Mouse (Mus musculus) cerebellum, adult 2 months (tissue): ENCODE data around the gene Kcna3. TPM values are rescaled to one million over a fixed set of nuclear protein-coding genes. Genes with fewer than 3 reads are reported as not detected.

ENCODE experiments used
- DNase-seq, 2 experiments: peaks; one replicate each; pipeline ENCODE4 v3.0.0; 2021
- H3K27ac ChIP-seq: fragments of 200-500 bp; 2 replicates; pipeline ENCODE4 v1.5.1; 2012; ENCODE audit warnings: low read length, control low read depth, inconsistent platforms; ENCODE audit not compliant: insufficient read depth
- H3K27me3 ChIP-seq: fragments of 200-500 bp; 2 replicates; pipeline ENCODE4 v1.6.1; 2012; ENCODE audit warnings: inconsistent platforms, mild to moderate bottlenecking, low read length, moderate library complexity; ENCODE audit not compliant: control insufficient read depth, insufficient read depth
- H3K4me1 ChIP-seq: fragments of 200-500 bp; 2 replicates; pipeline ENCODE4 v1.6.1; 2011; ENCODE audit warnings: low read length; ENCODE audit not compliant: control insufficient read depth, insufficient read depth
- H3K4me3 ChIP-seq: fragments of 200-500 bp; replicated peaks from 2 replicates; pipeline ENCODE3; 2011; ENCODE audit warnings: mild to moderate bottlenecking, low read depth, low read length, control low read depth; ENCODE audit not compliant: insufficient read depth
- CTCF ChIP-seq: fragments of 200-500 bp; IDR thresholded peaks from 2 replicates; pipeline ENCODE4 v1.5.1; 2011; ENCODE audit warnings: low read depth, mild to moderate bottlenecking, control low read depth, low read length, moderate library complexity, borderline replicate concordance; ENCODE audit not compliant: insufficient read depth
- POLR2A ChIP-seq: fragments of 200-500 bp; IDR thresholded peaks from 2 replicates; pipeline ENCODE4 v1.6.1; 2011; ENCODE audit warnings: low read length, control low read depth, borderline replicate concordance; ENCODE audit not compliant: insufficient read depth
- WGBS: fragments of 180-500 bp; shearing (Covaris S2); methylation state at CpG from one replicate; pipeline ENCODE4 v1.1.7; 2018; 5-methylcytosine and 5-hydroxymethylcytosine counted together
- polyA plus RNA-seq: library from polyadenylated mRNA; depleted of rRNA; stranded (reverse); fragments of >200 nt; gene quantifications from 2 replicates; pipeline ENCODE4 v1.2.3, GENCODE M21; 2012; rRNA removed

Kcna3 gene
- polyA plus RNA-seq, 1 experiment: 3.3 TPM

DNA sequence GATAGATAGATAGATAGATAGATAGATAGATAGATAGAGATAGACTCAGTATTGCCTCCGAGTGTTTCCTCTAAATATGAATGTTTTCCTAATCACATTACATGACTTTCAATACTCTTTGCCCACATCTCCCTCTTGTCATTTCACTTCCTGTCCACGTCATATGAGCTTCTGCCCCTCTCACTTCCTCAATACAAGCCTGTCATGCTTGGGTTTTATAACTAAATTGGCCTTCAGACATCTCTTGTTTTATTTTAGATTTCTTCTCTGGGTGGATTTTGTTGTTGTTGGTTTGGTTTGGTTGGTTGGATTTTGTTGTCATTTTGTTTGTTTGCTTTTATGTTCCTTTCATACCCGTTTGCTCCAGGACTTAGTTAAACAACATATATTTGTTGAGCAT, 48.6 kb downstream of the Kcna3 start:
- H3K4me3 ChIP-seq: no peak overlapping the region
- 84% methylated on average over 3 of the region's 3 CpGs for WGBS
- DNase-seq: no peak
- no peaks in the 10 kb centered on the region for H3K27me3 ChIP-seq
- H3K27ac ChIP-seq: no peak overlapping the region
- peaks cover 7% of the 10 kb centered on the region for H3K4me1 ChIP-seq
- TF ChIP-seq POLR2A (no peak), CTCF (no peak)

DNA sequence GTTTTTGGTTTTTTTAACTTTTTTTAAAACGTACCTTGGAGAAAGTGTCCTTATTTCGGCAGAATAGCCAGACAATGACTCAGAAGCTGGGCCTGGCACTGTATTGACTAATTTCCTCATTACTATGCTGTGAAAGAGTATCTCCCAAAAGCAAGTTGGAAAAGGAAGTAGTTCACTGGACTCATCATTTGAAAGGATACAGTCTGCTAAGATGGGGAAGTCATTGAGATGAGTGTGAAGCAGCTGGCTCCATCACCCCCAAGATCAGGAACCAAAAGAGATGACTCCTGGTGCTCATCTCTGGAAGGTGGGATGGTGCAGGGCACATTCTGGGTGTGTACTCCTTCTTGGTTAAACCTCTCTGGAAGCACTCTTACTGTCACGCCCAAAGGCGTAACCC, 51.4 kb downstream of the Kcna3 start:
- no peak for TF ChIP-seq POLR2A
- no peaks in the 10 kb centered on the region for H3K27me3 ChIP-seq

More for the DNA sequence above, 51.4 kb downstream of the Kcna3 start:
- WGBS: 97% methylated on average over 4 of the region's 4 CpGs
- Histone ChIP-seq H3K27ac (no peak overlapping the region), H3K4me3 (no peak overlapping the region), H3K4me1 (peaks cover 23% of the 10 kb centered on the region)
- DNase-seq: no peak

Other genes with a start within 250 kb of the Kcna3 start
- 3.1 and 3.3 TPM in 2 replicates for gene Cd53, start 246.0 kb upstream of the Kcna3 start, polyA plus RNA-seq
- gene Olfr266, start 209.9 kb upstream of the Kcna3 start, polyA plus RNA-seq: not detected in 2 replicates
- gene Kcna2, start 65.0 kb downstream of the Kcna3 start, polyA plus RNA-seq: 73.3 and 75.7 TPM in 2 replicates
- gene Kcna10, start 146.9 kb downstream of the Kcna3 start, polyA plus RNA-seq: 0.08 and 0.10 TPM in 2 replicates
- gene Cym, start 185.6 kb downstream of the Kcna3 start, polyA plus RNA-seq: not detected in 2 replicates
- not detected in 2 replicates for gene A630076J17Rik, start 194.4 kb downstream of the Kcna3 start, polyA plus RNA-seq
- gene Prok1, start 203.5 kb downstream of the Kcna3 start, polyA plus RNA-seq: 0.87 and 1.0 TPM in 2 replicates
- 153 and 162 TPM in 2 replicates for gene Lamtor5, start 242.7 kb downstream of the Kcna3 start, polyA plus RNA-seq